Comparison of ENCODE assay signal across 16 mouse cellular contexts in the genomic region with DNA sequence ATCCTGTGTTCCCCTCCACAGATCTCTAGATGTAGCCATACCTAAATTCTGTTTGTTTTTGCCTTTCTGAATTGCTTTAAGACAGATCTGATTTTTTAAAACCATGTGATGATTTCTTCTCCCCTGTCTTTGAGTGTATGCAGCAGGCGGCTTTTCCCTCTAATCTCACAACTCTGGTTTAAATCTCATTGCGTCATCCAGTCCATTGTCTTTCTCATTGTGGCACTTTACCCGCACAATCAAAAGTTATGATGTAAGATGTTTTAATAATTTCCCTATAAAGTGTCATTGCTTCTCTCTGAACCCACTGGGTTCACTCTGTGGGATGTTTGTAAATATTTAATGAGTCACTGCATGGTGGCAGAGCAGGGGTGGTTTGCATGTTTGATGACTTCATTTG. TPM values are rescaled to one million over a fixed set of nuclear protein-coding genes. Genes with fewer than 3 reads are reported as not detected.
"Had no signal": no experiment of that assay in that cellular context is flagged by ENCODE, and none has a peak within 500 bp of the region (broad histone marks: within the 10 kb centered on the region; RNA-seq: fewer than 3 reads in every experiment).

No protein-coding gene starts in this region.

- DNase-seq: midbrain, embryonic 14.5 days; right cerebral cortex, postnatal 14 days; thymus, postnatal 25 days; thymus, postnatal 4 days had no signal

- H3K36me3 ChIP-seq: liver, embryonic 12.5 days; lung, embryonic 15.5 days; midbrain, embryonic 10.5 days; midbrain, embryonic 12.5 days; neural tube, embryonic 12.5 days; stomach, embryonic 15.5 days had no signal

- ATAC-seq: liver, embryonic 12.5 days; midbrain, embryonic 16.5 days had no signal

- H3K27ac ChIP-seq: liver, embryonic 12.5 days; liver, embryonic 14.5 days; lung, embryonic 15.5 days; midbrain, embryonic 10.5 days; midbrain, embryonic 12.5 days; neural tube, embryonic 12.5 days; stomach, embryonic 15.5 days; stomach, postnatal 0 days had no signal

- H3K27me3 ChIP-seq: liver, embryonic 12.5 days; lung, embryonic 15.5 days; neural tube, embryonic 12.5 days; stomach, embryonic 15.5 days had no signal

- H3K9me3 ChIP-seq: liver, embryonic 12.5 days; lung, embryonic 15.5 days; midbrain, embryonic 10.5 days; midbrain, embryonic 12.5 days; neural tube, embryonic 12.5 days; stomach, embryonic 15.5 days had no signal

- H3K4me3 ChIP-seq: liver, embryonic 12.5 days; lung, embryonic 15.5 days; midbrain, embryonic 10.5 days; midbrain, embryonic 12.5 days; neural tube, embryonic 12.5 days; stomach, embryonic 15.5 days had no signal

- H3K4me1 ChIP-seq: liver, embryonic 12.5 days; stomach, embryonic 15.5 days had no signal

- H3K9ac ChIP-seq: liver, embryonic 12.5 days; liver, embryonic 14.5 days; lung, embryonic 15.5 days; midbrain, embryonic 12.5 days; neural tube, embryonic 12.5 days; stomach, embryonic 15.5 days had no signal

- H3K4me2 ChIP-seq: liver, embryonic 12.5 days; lung, embryonic 15.5 days; midbrain, embryonic 12.5 days; neural tube, embryonic 12.5 days; stomach, embryonic 15.5 days had no signal

RNA-seq across cellular contexts. Expression of gene Sox14, which starts 36.6 kb away (rescaled TPM):
- polyA plus RNA-seq: liver, embryonic 12.5 days; liver, embryonic 14.5 days; liver, embryonic 16.5 days; lung, embryonic 15.5 days; spleen, adult 2 months; stomach, postnatal 0 days; urinary bladder, adult 2 months had no signal
